ENCODE assay signal across 20 mouse cellular contexts in genomic region chr12:85422536-85422935, GRCm38 (mm10). TPM values are rescaled to one million over a fixed set of nuclear protein-coding genes. Genes with fewer than 3 reads are reported as not detected.
A peak's percentile ranks its signal among the peaks of the same experiment; 100 is the strongest.
DNase-seq lines count a peak whose midpoint lies in the region; ATAC-seq and TF ChIP-seq lines count a peak whose summit lies in the region.
"Had no signal": no experiment of that assay in that cellular context is flagged by ENCODE, and none has a peak within 500 bp of the region (broad histone marks: within the 10 kb centered on the region; RNA-seq: fewer than 3 reads in every experiment).

No protein-coding gene starts in this region.

- H3K4me2 ChIP-seq in kidney, embryonic 16.5 days (replicated peaks; ENCODE audit: low read depth, low read length): no peak overlapping the region
- H3K4me2 ChIP-seq: embryonic facial prominence, embryonic 12.5 days; forebrain, embryonic 15.5 days; heart, embryonic 12.5 days; hindbrain, embryonic 14.5 days had no signal

- no peak for ATAC-seq in kidney, embryonic 16.5 days (ENCODE audit: low FRiP score, low TSS enrichment)
- ATAC-seq: activated CD4-positive, CD25-positive, alpha-beta regulatory T cell, adult 4 months; forebrain, embryonic 15.5 days; Patski had no signal

- TF ChIP-seq POLR2A in liver, adult 2 months (IDR thresholded peaks at IDR 0.05; ENCODE audit: extremely low read depth, insufficient read depth, low read length): no peak

- no peak overlapping the region for H3K9ac ChIP-seq in kidney, embryonic 16.5 days (replicated peaks; ENCODE audit: low read length)
- H3K9ac ChIP-seq in liver, adult 2 months (ENCODE audit: low read depth, low read length): no peak overlapping the region
- H3K9ac ChIP-seq: embryonic facial prominence, embryonic 12.5 days; forebrain, embryonic 15.5 days; heart, embryonic 12.5 days; hindbrain, embryonic 14.5 days had no signal

- H3K4me1 ChIP-seq in kidney, embryonic 16.5 days (ENCODE audit: insufficient read depth, low read length): no peaks in the 10 kb centered on the region
- H3K4me1 ChIP-seq in liver, adult 2 months (ENCODE audit: control insufficient read depth, insufficient read depth, low read length): 0 out of 2 replicates have a peak, but pooled peaks cover 3% of the 10 kb centered on the region
- H3K4me1 ChIP-seq: embryonic facial prominence, embryonic 12.5 days had no signal

- no peaks in the 10 kb centered on the region for H3K79me2 ChIP-seq in liver, adult 2 months (ENCODE audit: control insufficient read depth, insufficient read depth, low read length)

- no peaks in the 10 kb centered on the region for H3K27me3 ChIP-seq in kidney, embryonic 16.5 days (ENCODE audit: insufficient read depth, low read length)
- no peaks in the 10 kb centered on the region for H3K27me3 ChIP-seq in liver, adult 2 months (ENCODE audit: control insufficient read depth, insufficient read depth, low read length)
- H3K27me3 ChIP-seq: embryonic facial prominence, embryonic 12.5 days; forebrain, embryonic 15.5 days; heart, embryonic 12.5 days; Patski had no signal

- no peaks in the 10 kb centered on the region for H3K9me3 ChIP-seq in kidney, embryonic 16.5 days (ENCODE audit: low read length)
- H3K9me3 ChIP-seq: embryonic facial prominence, embryonic 12.5 days; forebrain, embryonic 15.5 days; heart, embryonic 12.5 days; hindbrain, embryonic 10.5 days had no signal

- no peak for TF ChIP-seq CTCF in liver, adult 2 months (IDR thresholded peaks at IDR 0.05; ENCODE audit: low read depth, low read length)

- no peak overlapping the region for H3K27ac ChIP-seq in kidney, embryonic 16.5 days (ENCODE audit: low read length)
- no peak overlapping the region for H3K27ac ChIP-seq in liver, adult 2 months (replicated peaks; ENCODE audit: insufficient read depth, low read depth, low read length)
- H3K27ac ChIP-seq: embryonic facial prominence, embryonic 12.5 days; forebrain, embryonic 15.5 days; heart, adult 2 months; hindbrain, embryonic 10.5 days; hindbrain, embryonic 14.5 days had no signal

- H3K36me3 ChIP-seq in kidney, embryonic 16.5 days (ENCODE audit: insufficient read depth, low read length): no peaks in the 10 kb centered on the region
- no peaks in the 10 kb centered on the region for H3K36me3 ChIP-seq in liver, adult 2 months (ENCODE audit: control insufficient read depth, insufficient read depth, low read length)
- H3K36me3 ChIP-seq: embryonic facial prominence, embryonic 12.5 days; forebrain, embryonic 15.5 days; heart, embryonic 12.5 days; hindbrain, embryonic 10.5 days had no signal

- no peak overlapping the region for H3K4me3 ChIP-seq in kidney, embryonic 16.5 days (ENCODE audit: low read length)
- no peak overlapping the region for H3K4me3 ChIP-seq in liver, adult 2 months (ENCODE audit: insufficient read depth, low read depth, low read length)
- H3K4me3 ChIP-seq: embryonic facial prominence, embryonic 12.5 days; forebrain, embryonic 15.5 days; heart, adult 2 months; heart, embryonic 12.5 days; hindbrain, embryonic 10.5 days had no signal

- WGBS in kidney, embryonic 16.5 days: 77% methylated on average over 8 of the region's 8 CpGs
- WGBS in liver, adult 2 months: 36% methylated on average over 8 of the region's 8 CpGs

- DNase-seq in kidney, adult 11 months: peak; percentile 30
- peak; percentile 50 for DNase-seq in liver, adult 2 months (ENCODE audit: extremely low read depth, low read depth, low spot score)
- DNase-seq in liver (no peak), MN1 (ENCODE audit: low spot score) (no peak)
- DNase-seq in kidney, postnatal 25 days: peak; percentile 41 to 51
- DNase-seq in gastrocnemius, postnatal 10 days: no peak
- DNase-seq: adrenal gland, adult 2 months; adrenal gland, postnatal 25 days; cerebellum, adult 11 months; cerebellum, adult 8-10 months; cerebellum, postnatal 25 days; heart, adult 2 months had no signal

RNA-seq across cellular contexts. Expression of gene Tmed10, which starts 47.9 kb away (rescaled TPM):
- polyA plus RNA-seq in kidney, embryonic 16.5 days (2015; fragmentation: Nextera tagmentation; extraction: Ambion mirVana): 347 and 350 TPM in 2 replicates
- total RNA-seq in liver, adult 2 months (2014; rRNA removed): 44.3 and 57.3 TPM in 2 replicates
- polyA plus RNA-seq in liver, adult 2 months (2012; rRNA removed): 151 and 152 TPM in 2 replicates
- 100 to 1,000 TPM; 149 to 160 TPM for total RNA-seq in gastrocnemius, postnatal 10 days (2021)

RNA-seq across cellular contexts. Expression of gene Fos, which starts 51.2 kb away (rescaled TPM):
- polyA plus RNA-seq in kidney, embryonic 16.5 days (2015; fragmentation: Nextera tagmentation; extraction: Ambion mirVana): 2.7 and 3.5 TPM in 2 replicates
- total RNA-seq in liver, adult 2 months (2014; rRNA removed): 0.67 and 1.2 TPM in 2 replicates
- 0.49 and 0.65 TPM in 2 replicates for polyA plus RNA-seq in liver, adult 2 months (2012; rRNA removed)
- 10 to 100 TPM in 1 of 2 experiments, 1 to 10 TPM in 1; 4.3 to 15.2 TPM for total RNA-seq in gastrocnemius, postnatal 10 days (2021)

Comparison
In these comparisons a context has a peak if more than half of its experiments do, and no peak if none do; other contexts are left out.
1. DNase-seq: peak in kidney, adult 11 months (single experiment), liver, adult 2 months (single experiment) and kidney, postnatal 25 days (2 of 2); none in liver (single experiment), gastrocnemius, postnatal 10 days (single experiment) and MN1 (single experiment).